Mouse (Mus musculus): ENCODE data around the gene Wdr4. TPM values are rescaled to one million over a fixed set of nuclear protein-coding genes. Genes with fewer than 3 reads are reported as not detected.
"Not testable (repeated sequence)": the region's sequence is repeated elsewhere in the genome, so short reads cannot be mapped to it uniquely, and the experiment has no call there.

Wdr4 gene
- polyA plus RNA-seq, 1 experiment, result 48.5 TPM

DNA sequence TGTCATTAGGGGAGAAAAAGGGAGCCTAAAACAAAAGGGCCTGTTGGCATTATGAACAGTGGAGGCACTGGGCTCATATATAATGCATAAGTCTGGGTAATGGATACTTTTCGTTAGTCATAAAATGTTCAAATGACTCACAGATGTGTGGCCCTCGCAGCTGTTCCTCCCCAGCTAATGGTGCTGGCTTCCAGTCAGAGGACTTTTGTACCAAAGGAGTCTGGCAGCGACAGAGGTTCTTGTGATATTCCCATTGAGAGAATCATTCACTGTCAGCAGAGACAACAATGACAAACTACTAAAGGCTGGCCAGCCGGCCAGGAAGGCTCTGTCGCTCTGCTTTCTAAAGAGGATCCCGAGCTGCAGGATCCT, 21.7 kb upstream of the Wdr4 start:
- no peaks in the 10 kb centered on the region for H3K79me3 ChIP-seq (ENCODE audit: low read depth)
- TF ChIP-seq FOSL1 (IDR thresholded peaks at IDR 0.05; ENCODE audit: insufficient read depth, low read length, poor library complexity, severe bottlenecking), result peak; percentile 80
- no peak for TF ChIP-seq USF1 (IDR thresholded peaks at IDR 0.05; ENCODE audit: low read depth)
- no peak for TF ChIP-seq CEBPB (IDR thresholded peaks at IDR 0.05; ENCODE audit: low read depth)
- no peak for TF ChIP-seq MYOG (IDR thresholded peaks at IDR 0.05; ENCODE audit: control insufficient read depth, extremely low read depth, insufficient read length)
- TF ChIP-seq MYOD1 (IDR thresholded peaks at IDR 0.05; ENCODE audit: control insufficient read depth, insufficient read length, low read depth), result peak; percentile 97
- no peaks in the 10 kb centered on the region for H3K79me2 ChIP-seq (ENCODE audit: control insufficient read depth, insufficient read depth)
- no peak overlapping the region for H3ac ChIP-seq (ENCODE audit: control insufficient read depth, insufficient read length, low read depth)
- no peak overlapping the region for H3K4me3 ChIP-seq (ENCODE audit: insufficient read depth, poor library complexity, severe bottlenecking)
- no peaks in the 10 kb centered on the region for H3K36me3 ChIP-seq (ENCODE audit: control insufficient read depth, insufficient read depth)
- no peaks in the 10 kb centered on the region for H3K27me3 ChIP-seq (ENCODE audit: control insufficient read depth, insufficient read depth, insufficient read length)

DNA sequence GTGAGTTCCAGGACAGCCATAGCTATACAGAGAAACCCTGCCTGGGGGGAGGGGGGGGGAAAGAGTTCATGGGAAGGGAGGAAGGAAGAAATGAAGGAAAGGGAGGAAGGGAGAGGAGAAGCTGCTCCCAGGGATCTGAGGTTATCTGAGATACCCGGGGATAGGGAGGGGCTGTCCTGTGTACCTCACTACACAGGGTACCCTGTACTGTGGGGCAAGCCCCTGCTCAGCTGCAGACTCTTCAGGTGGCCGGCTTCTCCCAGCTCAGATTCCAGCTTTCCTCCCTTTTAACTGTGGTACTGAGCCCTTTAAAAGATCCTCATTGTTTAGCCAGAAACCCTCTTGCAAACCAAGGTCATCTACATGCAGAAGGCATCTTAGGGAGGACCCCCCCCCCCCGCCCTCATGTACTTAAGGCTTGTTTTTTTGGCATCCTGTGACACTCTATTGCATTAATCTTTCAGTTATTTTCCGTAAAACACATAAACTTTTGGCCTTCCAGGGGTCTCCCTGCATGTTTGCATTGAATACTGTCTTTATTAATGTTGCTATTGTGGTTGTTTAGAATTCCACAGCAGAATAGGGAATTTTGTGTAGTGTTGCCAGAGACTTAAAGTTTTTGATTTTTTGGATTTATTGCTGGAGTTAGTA, 21.2 kb upstream of the Wdr4 start:
- no peak overlapping the region for H3K4me3 ChIP-seq (ENCODE audit: insufficient read depth, poor library complexity, severe bottlenecking)
- no peaks in the 10 kb centered on the region for H3K79me3 ChIP-seq (ENCODE audit: low read depth)
- no peak overlapping the region for H3ac ChIP-seq (ENCODE audit: control insufficient read depth, insufficient read length, low read depth)
- no peaks in the 10 kb centered on the region for H3K27me3 ChIP-seq (ENCODE audit: control insufficient read depth, insufficient read depth, insufficient read length)
- TF ChIP-seq FOSL1 (IDR thresholded peaks at IDR 0.05; ENCODE audit: insufficient read depth, low read length, poor library complexity, severe bottlenecking), result no peak
- TF ChIP-seq MYOG (IDR thresholded peaks at IDR 0.05; ENCODE audit: control insufficient read depth, extremely low read depth, insufficient read length), result no peak
- no peak for TF ChIP-seq CTCF (IDR thresholded peaks at IDR 0.05; ENCODE audit: control insufficient read depth, insufficient read depth, insufficient read length)
- TF ChIP-seq MYOD1 (IDR thresholded peaks at IDR 0.05; ENCODE audit: control insufficient read depth, insufficient read length, low read depth), result no peak
- no peaks in the 10 kb centered on the region for H3K79me2 ChIP-seq (ENCODE audit: control insufficient read depth, insufficient read depth)
- no peaks in the 10 kb centered on the region for H3K36me3 ChIP-seq (ENCODE audit: control insufficient read depth, insufficient read depth)

DNA sequence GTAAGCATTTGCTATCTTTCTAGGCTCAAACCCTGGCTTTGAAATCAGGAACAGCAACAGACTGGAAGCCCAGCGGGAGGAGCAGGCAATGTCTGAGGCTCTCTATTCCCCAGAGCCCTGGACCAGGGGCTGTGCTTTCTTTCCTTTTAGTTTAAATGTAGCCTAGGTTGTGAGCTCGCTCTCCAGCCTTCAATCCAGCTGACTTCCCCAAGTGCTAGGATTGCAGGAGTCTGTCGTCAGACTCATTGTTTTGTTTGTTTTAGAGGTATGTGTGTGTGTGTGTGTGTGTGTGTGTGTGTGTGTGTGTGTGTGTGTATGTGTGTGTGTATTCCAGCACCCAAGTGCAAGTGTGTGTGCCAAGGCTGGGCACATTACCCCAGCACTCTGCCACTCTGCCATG, 20.3 kb upstream of the Wdr4 start:
- H3K79me3 ChIP-seq (ENCODE audit: low read depth), result no peaks in the 10 kb centered on the region
- no peak overlapping the region for H3K4me3 ChIP-seq (ENCODE audit: insufficient read depth, poor library complexity, severe bottlenecking)
- no peaks in the 10 kb centered on the region for H3K79me2 ChIP-seq (ENCODE audit: control insufficient read depth, insufficient read depth)
- no peaks in the 10 kb centered on the region for H3K36me3 ChIP-seq (ENCODE audit: control insufficient read depth, insufficient read depth)
- no peaks in the 10 kb centered on the region for H3K27me3 ChIP-seq (ENCODE audit: control insufficient read depth, insufficient read depth, insufficient read length)
- H3ac ChIP-seq (ENCODE audit: control insufficient read depth, insufficient read length, low read depth), result no peak overlapping the region
- no peak for TF ChIP-seq FOSL1 (IDR thresholded peaks at IDR 0.05; ENCODE audit: insufficient read depth, low read length, poor library complexity, severe bottlenecking)
- TF ChIP-seq CTCF (IDR thresholded peaks at IDR 0.05; ENCODE audit: control insufficient read depth, insufficient read depth, insufficient read length), result no peak
- no peak for TF ChIP-seq MAX (IDR thresholded peaks at IDR 0.05)
- TF ChIP-seq MYOD1 (IDR thresholded peaks at IDR 0.05; ENCODE audit: control insufficient read depth, insufficient read length, low read depth), result no peak
- no peak for TF ChIP-seq USF1 (IDR thresholded peaks at IDR 0.05; ENCODE audit: low read depth)
- no peak for TF ChIP-seq CEBPB (IDR thresholded peaks at IDR 0.05; ENCODE audit: low read depth)
- no peak for TF ChIP-seq MYOG (IDR thresholded peaks at IDR 0.05; ENCODE audit: control insufficient read depth, extremely low read depth, insufficient read length)

DNA sequence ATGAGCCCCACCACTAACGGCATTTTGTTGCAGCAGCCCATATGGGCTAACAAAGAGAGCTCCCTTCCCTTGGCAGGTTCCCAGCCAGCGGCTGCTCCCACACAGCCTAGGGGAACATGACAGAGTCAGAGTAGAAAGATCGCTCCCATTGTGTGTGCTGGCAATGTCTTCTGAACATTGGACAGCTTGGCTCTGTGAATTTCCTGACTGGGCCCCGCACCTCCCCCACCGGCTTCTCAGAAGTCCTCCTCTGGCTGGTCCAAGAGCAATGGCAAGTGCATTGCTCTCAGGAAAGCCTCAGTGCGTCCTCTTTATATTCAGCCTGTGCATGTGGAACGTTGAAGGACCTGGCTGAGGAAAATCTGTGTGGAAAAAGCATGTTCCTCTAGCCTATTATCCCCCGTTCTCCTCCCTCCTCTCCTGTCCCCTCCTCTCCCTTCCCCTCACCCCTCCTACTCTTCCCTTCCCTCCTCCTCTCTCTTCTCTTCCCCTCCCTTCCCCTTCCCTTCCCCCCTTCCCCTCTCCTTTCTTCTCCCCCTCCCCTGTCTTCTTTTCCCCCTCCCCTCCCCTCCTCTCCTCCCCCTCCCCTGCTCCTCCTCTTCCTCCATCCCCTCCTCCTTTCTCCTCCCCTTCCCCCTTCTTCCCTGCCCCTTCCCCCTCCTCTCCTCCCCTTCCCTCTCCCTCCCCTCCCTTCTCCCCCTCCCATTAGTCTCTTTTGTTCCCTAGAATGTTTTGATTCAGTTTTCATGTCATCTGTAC, 16.3 kb upstream of the Wdr4 start:
- Histone ChIP-seq H3K27me3 (ENCODE audit: control insufficient read depth, insufficient read depth, insufficient read length) (no peaks in the 10 kb centered on the region), H3ac (ENCODE audit: control insufficient read depth, insufficient read length, low read depth) (no peak overlapping the region), H3K36me3 (ENCODE audit: control insufficient read depth, insufficient read depth) (peaks cover 6% of the 10 kb centered on the region), H3K79me2 (ENCODE audit: control insufficient read depth, insufficient read depth) (no peaks in the 10 kb centered on the region), H3K79me3 (ENCODE audit: low read depth) (no peaks in the 10 kb centered on the region), H3K4me3 (ENCODE audit: insufficient read depth, poor library complexity, severe bottlenecking) (no peak overlapping the region)
- TF ChIP-seq MYOG (IDR thresholded peaks at IDR 0.05; ENCODE audit: control insufficient read depth, extremely low read depth, insufficient read length), result no peak
- TF ChIP-seq FOSL1 (IDR thresholded peaks at IDR 0.05; ENCODE audit: insufficient read depth, low read length, poor library complexity, severe bottlenecking), result no peak
- TF ChIP-seq USF1 (IDR thresholded peaks at IDR 0.05; ENCODE audit: low read depth), result no peak
- TF ChIP-seq MAX (IDR thresholded peaks at IDR 0.05), result no peak
- no peak for TF ChIP-seq MYOD1 (IDR thresholded peaks at IDR 0.05; ENCODE audit: control insufficient read depth, insufficient read length, low read depth)
- TF ChIP-seq CTCF (IDR thresholded peaks at IDR 0.05; ENCODE audit: control insufficient read depth, insufficient read depth, insufficient read length), result no peak
- no peak for TF ChIP-seq CEBPB (IDR thresholded peaks at IDR 0.05; ENCODE audit: low read depth)

DNA sequence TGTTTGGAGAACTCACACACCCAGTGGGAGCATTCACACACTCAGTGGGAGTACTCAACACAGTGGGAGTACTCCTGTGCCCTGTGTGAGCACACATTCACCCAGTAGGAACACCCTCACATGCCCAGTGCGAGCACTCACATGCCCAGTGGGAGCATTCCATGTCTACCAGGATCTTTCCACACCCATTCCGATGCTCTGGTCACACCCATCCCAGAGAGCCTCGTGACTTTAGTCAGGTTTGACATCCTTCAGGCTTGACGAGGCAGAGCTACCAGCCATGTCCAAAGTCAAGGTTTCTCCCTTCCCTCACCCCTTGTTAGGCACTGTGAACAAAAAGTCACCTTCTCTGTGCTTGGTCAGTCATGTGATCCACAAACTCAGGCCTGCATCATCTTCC, 15.6 kb upstream of the Wdr4 start:
- peaks cover 6% of the 10 kb centered on the region for H3K36me3 ChIP-seq (ENCODE audit: control insufficient read depth, insufficient read depth)
- H3K4me3 ChIP-seq (ENCODE audit: insufficient read depth, poor library complexity, severe bottlenecking), result no peak overlapping the region
- no peaks in the 10 kb centered on the region for H3K27me3 ChIP-seq (ENCODE audit: control insufficient read depth, insufficient read depth, insufficient read length)
- H3K79me2 ChIP-seq (ENCODE audit: control insufficient read depth, insufficient read depth), result no peaks in the 10 kb centered on the region
- H3ac ChIP-seq (ENCODE audit: control insufficient read depth, insufficient read length, low read depth), result no peak overlapping the region
- TF ChIP-seq MAX (IDR thresholded peaks at IDR 0.05) (no peak), FOSL1 (IDR thresholded peaks at IDR 0.05; ENCODE audit: insufficient read depth, low read length, poor library complexity, severe bottlenecking) (no peak), MYOD1 (IDR thresholded peaks at IDR 0.05; ENCODE audit: control insufficient read depth, insufficient read length, low read depth) (no peak), CTCF (IDR thresholded peaks at IDR 0.05; ENCODE audit: control insufficient read depth, insufficient read depth, insufficient read length) (no peak), CEBPB (IDR thresholded peaks at IDR 0.05; ENCODE audit: low read depth) (no peak), USF1 (IDR thresholded peaks at IDR 0.05; ENCODE audit: low read depth) (peak; percentile 7), MYOG (IDR thresholded peaks at IDR 0.05; ENCODE audit: control insufficient read depth, extremely low read depth, insufficient read length) (no peak)
- no peaks in the 10 kb centered on the region for H3K79me3 ChIP-seq (ENCODE audit: low read depth)

DNA sequence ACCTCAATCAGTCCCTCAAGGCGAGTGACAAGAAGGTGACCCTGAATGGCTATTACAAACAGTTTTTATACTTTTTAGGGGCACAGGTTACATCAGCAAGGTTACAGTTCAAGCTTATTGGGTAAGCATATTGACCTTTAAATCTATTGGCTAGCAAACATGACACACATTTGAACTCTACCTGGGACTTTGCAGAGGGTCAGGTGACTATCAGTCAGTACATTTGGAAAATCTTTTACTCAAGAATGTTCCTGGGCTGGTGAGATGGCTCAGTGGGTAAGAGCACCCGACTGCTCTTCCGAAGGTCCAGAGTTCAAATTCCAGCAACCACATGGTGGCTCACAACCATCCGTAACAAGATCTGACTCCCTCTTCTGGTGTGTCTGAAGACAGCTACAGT, 12.6 kb upstream of the Wdr4 start:
- not testable (repeated sequence) for H3K79me2 ChIP-seq (ENCODE audit: control insufficient read depth, insufficient read depth); H3K79me3 ChIP-seq (ENCODE audit: low read depth); H3K4me3 ChIP-seq (ENCODE audit: insufficient read depth, poor library complexity, severe bottlenecking); H3ac ChIP-seq (ENCODE audit: control insufficient read depth, insufficient read length, low read depth); H3K27me3 ChIP-seq (ENCODE audit: control insufficient read depth, insufficient read depth, insufficient read length)
- peaks cover 13% of the 10 kb centered on the region for H3K36me3 ChIP-seq (ENCODE audit: control insufficient read depth, insufficient read depth)

Data from C2C12 (cell line).